Mouse (Mus musculus) spleen, adult 2 months (tissue): ENCODE results near the gene Dusp21. TPM values are rescaled to one million over a fixed set of nuclear protein-coding genes. Genes with fewer than 3 reads are reported as not detected.

Experiments used
- DNase-seq, 2 experiments: peaks; one replicate each; pipeline versions ENCODE4 v3.0.0 to v3.0.0-alpha.2; 2012 to 2021; ENCODE audit warnings: low spot score in 2 of 2, low read depth in 1 of 2
- H3K27ac ChIP-seq: fragments of 200-500 bp; 2 replicates; pipeline ENCODE4 v1.5.1; 2012; ENCODE audit warnings: low read length, inconsistent platforms; ENCODE audit not compliant: insufficient read depth
- H3K27me3 ChIP-seq: fragments of 200-500 bp; 2 replicates; pipeline ENCODE4 v1.6.1; 2012; ENCODE audit warnings: mild to moderate bottlenecking, moderate library complexity, low read length, inconsistent platforms; ENCODE audit not compliant: control insufficient read depth, insufficient read depth
- H3K36me3 ChIP-seq: fragments of 200-500 bp; 2 replicates; pipeline ENCODE4 v1.6.1; 2012; ENCODE audit warnings: mild to moderate bottlenecking, low read length, inconsistent platforms; ENCODE audit not compliant: control insufficient read depth, insufficient read depth
- H3K4me1 ChIP-seq: fragments of 200-500 bp; 2 replicates; pipeline ENCODE4 v1.6.1; 2011; ENCODE audit warnings: inconsistent platforms; ENCODE audit not compliant: control insufficient read depth, insufficient read depth, insufficient read length
- H3K4me3 ChIP-seq: fragments of 200-500 bp; 2 replicates; pipeline ENCODE4 v1.5.1; 2011; ENCODE audit warnings: mild to moderate bottlenecking, inconsistent platforms; ENCODE audit not compliant: insufficient read depth, insufficient read length; ENCODE audit errors: extremely low read depth
- CTCF ChIP-seq: fragments of 200-500 bp; IDR thresholded peaks from 2 replicates; pipeline ENCODE4 v1.5.1; 2011; ENCODE audit warnings: mild to moderate bottlenecking, inconsistent platforms; ENCODE audit not compliant: insufficient read depth, insufficient read length, insufficient replicate concordance; ENCODE audit errors: extremely low read depth
- POLR2A ChIP-seq: fragments of 200-500 bp; IDR thresholded peaks from 2 replicates; pipeline ENCODE4 v1.6.1; 2011; ENCODE audit warnings: low read depth, low read length, inconsistent platforms
- WGBS: fragments of 180-500 bp; shearing (Covaris S2); methylation state at CpG from one replicate; pipeline ENCODE4 v1.1.7; 2018; 5-methylcytosine and 5-hydroxymethylcytosine counted together
- polyA plus RNA-seq: library from polyadenylated mRNA; depleted of rRNA; stranded (reverse); fragments of >200 nt; gene quantifications from 2 replicates; pipeline ENCODE4 v1.2.3, GENCODE M21; 2012; rRNA removed

Dusp21 gene
- polyA plus RNA-seq, 1 experiment = not detected

- Histone ChIP-seq H3K36me3 (no peaks in the 10 kb centered on the region), H3K4me1 (peaks cover 6% of the 10 kb centered on the region), H3K27me3 (no peaks in the 10 kb centered on the region), H3K27ac (no peak overlapping the region), H3K4me3 (no peak overlapping the region)
- TF ChIP-seq POLR2A (no peak), CTCF (no peak)
- 62% methylated on average over 2 of the region's 2 CpGs for WGBS
- DNase-seq = no peak
These were observed 42.6 kb downstream of the Dusp21 start for GRCm38 (mm10) chrX:18188293-18188692.

Other genes with a start within 250 kb of the Dusp21 start
- gene Kdm6a, start 16.7 kb downstream of the Dusp21 start, polyA plus RNA-seq = 6.8 and 7.6 TPM in 2 replicates